Mouse (Mus musculus) midbrain, embryonic 14.5 days (tissue): ENCODE data around the gene Olfr160. TPM values are rescaled to one million over a fixed set of nuclear protein-coding genes. Genes with fewer than 3 reads are reported as not detected.

Experiments used
- ATAC-seq: fragments of 200-750 bp; cut with Nextera tagmentation; 2 replicates; pipeline ENCODE4 v1.8.0; 2017; ENCODE audit warnings: moderate number of reproducible peaks, moderate library complexity; ENCODE audit not compliant: low FRiP score, low TSS enrichment
- DNase-seq: peaks from one replicate; pipeline ENCODE4 v3.0.0-alpha.2; 2015
- H3K27ac ChIP-seq: fragments of 300-500 bp; sonication (generic); replicated peaks from 2 replicates; pipeline ENCODE4 v1.5.1; 2014; ENCODE audit warnings: mild to moderate bottlenecking, low read depth, low read length, moderate library complexity
- H3K27me3 ChIP-seq: fragments of 300-500 bp; sonication (generic); 2 replicates; pipeline ENCODE4 v1.6.1; 2014; ENCODE audit warnings: low read length, control low read depth, mixed read lengths; ENCODE audit not compliant: control insufficient read depth, insufficient read depth
- H3K36me3 ChIP-seq: fragments of 300-500 bp; sonication (generic); 2 replicates; pipeline ENCODE4 v1.6.1; 2014; ENCODE audit warnings: low read length, control low read depth; ENCODE audit not compliant: control insufficient read depth, insufficient read depth
- H3K4me1 ChIP-seq: fragments of 300-500 bp; sonication (generic); 2 replicates; pipeline ENCODE4 v1.6.1; 2014; ENCODE audit warnings: mild to moderate bottlenecking, antibody characterized with exemption, low read length, control low read depth; ENCODE audit not compliant: control insufficient read depth, insufficient read depth
- H3K4me2 ChIP-seq: fragments of 300-500 bp; sonication (generic); 2 replicates; pipeline ENCODE4 v1.6.1; 2014; ENCODE audit warnings: mild to moderate bottlenecking, low read length, moderate library complexity
- H3K4me3 ChIP-seq: fragments of 300-500 bp; sonication (generic); replicated peaks from 2 replicates; pipeline ENCODE4 v1.5.1; 2014; ENCODE audit warnings: low read depth, low read length
- H3K9ac ChIP-seq: fragments of 300-500 bp; sonication (generic); replicated peaks from 2 replicates; pipeline ENCODE4 v1.6.1; 2014; ENCODE audit warnings: mild to moderate bottlenecking, low read length, moderate library complexity
- H3K9me3 ChIP-seq: fragments of 300-500 bp; sonication (generic); 2 replicates; pipeline ENCODE4 v1.6.1; 2016; ENCODE audit warnings: low read length, control low read depth, mixed read lengths; ENCODE audit not compliant: control insufficient read depth
- WGBS: fragments of 180-500 bp; shearing (Covaris S2); extraction: QIAGEN DNeasy Blood & Tissue Kit; methylation state at CpG from one replicate; pipeline ENCODE4 v1.1.7; 2014; 5-methylcytosine and 5-hydroxymethylcytosine counted together
- polyA plus RNA-seq: library from polyadenylated mRNA; unstranded; fragments of >200 nt; fragmentation: Nextera tagmentation; extraction: Ambion mirVana; gene quantifications from 2 replicates; pipeline ENCODE4 v1.2.1, GENCODE M21; 2014

The Olfr160 gene
- polyA plus RNA-seq, 1 experiment from 2014 or later: not detected

DNA sequence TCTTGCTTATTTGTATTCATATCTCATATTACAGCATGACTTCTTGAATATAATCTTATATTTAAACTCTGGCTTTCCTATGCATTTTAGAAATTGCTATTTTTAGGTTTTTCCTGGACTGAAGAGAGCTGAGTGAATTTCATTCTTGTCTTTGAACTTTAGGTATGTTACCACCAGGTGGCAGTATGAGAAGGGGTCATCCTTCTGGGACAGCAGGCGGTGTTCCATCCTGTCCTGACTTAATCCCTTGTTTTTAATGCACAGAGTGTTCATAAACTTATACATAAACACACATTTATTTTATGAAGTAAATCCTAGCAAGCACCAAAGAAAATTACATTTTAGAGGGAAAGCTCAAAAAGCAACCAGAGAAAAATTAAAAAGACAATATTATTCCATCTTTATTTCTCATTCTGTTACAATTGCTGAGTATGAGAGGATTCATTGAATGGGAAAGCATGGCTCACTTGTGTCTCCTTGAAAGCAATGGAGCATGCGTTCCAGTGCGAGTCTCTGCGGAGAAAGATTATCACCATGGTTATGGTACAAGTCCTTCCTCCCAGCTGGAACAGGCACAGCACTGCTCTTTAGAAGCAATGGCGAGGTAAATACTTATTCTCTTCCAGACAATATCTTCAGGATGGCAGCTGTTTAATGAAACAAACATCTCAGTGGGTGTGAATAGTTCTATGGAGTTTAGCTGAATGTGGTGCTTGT lies 25.9 kb downstream of the Olfr160 start:
- no peaks in the 10 kb centered on the region for H3K4me1 ChIP-seq
- DNase-seq: peak; percentile 80
- no peak for ATAC-seq

DNA sequence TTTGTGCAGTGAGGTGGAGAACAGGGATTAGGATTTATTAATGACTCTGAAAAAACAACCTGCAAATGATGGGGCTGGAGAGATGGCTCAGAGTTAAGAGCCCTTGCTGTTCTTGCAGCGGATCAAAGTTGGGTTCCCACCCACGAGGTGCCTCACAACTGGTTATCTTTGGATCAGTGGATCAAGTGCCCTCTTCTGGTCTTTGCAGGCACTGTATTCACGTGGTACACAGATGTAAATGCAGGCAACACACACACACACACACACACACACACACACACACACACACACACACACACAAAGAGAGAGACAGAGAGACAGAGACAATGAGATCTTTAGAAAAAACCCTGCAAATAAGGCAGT lies 28.1 kb downstream of the Olfr160 start:
- WGBS: 39% methylated on average over 3 of the region's 3 CpGs
- DNase-seq: peak; percentile 40

More for the DNA sequence above, 25.9 kb downstream of the Olfr160 start:
- Histone ChIP-seq H3K27me3 (no peaks in the 10 kb centered on the region), H3K4me3 (no peak overlapping the region), H3K36me3 (no peaks in the 10 kb centered on the region), H3K9ac (no peak overlapping the region), H3K4me2 (no peak overlapping the region), H3K27ac (no peak overlapping the region), H3K9me3 (no peaks in the 10 kb centered on the region)
- WGBS: 13% methylated on average over 5 of the region's 5 CpGs

DNA sequence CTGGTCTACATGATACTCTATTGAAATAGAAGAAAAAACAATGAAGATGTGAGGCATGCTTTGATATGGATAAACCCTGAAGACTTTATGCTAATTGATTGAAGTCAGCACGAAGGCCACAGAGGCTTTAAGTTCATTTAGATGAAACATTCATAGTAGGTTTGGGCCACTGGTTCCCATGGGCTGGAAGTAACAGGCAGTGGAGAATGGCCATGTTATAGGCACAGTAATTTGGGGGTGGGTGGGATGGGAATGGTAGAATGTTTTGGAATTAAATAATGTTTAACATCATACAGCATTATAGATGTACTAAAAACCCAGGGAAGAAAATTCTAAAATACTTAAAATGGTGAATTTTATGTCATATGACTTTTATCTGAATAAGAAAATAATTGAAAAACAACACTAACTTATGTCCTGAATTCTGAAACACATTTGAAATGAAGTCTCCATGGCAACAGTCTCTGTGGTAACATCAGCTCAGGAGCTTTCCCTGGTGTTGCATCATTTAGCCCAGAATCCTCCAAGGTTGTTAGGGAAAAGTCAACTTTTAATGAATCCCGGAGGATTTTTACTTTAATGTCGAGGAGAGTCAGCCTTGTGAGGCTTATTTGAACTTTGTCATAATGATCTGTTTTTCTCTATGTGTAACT lies 28.6 kb downstream of the Olfr160 start:
- Histone ChIP-seq H3K4me2 (no peak overlapping the region), H3K4me1 (no peaks in the 10 kb centered on the region), H3K27me3 (no peaks in the 10 kb centered on the region), H3K9me3 (no peaks in the 10 kb centered on the region), H3K36me3 (no peaks in the 10 kb centered on the region), H3K4me3 (no peak overlapping the region), H3K9ac (no peak overlapping the region), H3K27ac (no peak overlapping the region)
- 59% methylated on average over 3 of the region's 3 CpGs for WGBS
- ATAC-seq: peak; percentile 43; the same call in 1 of the 2 replicates
- DNase-seq: peak; percentile 74

More for the DNA sequence above, 28.1 kb downstream of the Olfr160 start:
- ATAC-seq: peak; percentile 20; the same call in 1 of the 2 replicates
- Histone ChIP-seq H3K27ac (no peak overlapping the region), H3K27me3 (no peaks in the 10 kb centered on the region), H3K9ac (no peak overlapping the region), H3K4me1 (no peaks in the 10 kb centered on the region), H3K9me3 (no peaks in the 10 kb centered on the region), H3K4me3 (no peak overlapping the region), H3K4me2 (no peak overlapping the region), H3K36me3 (no peaks in the 10 kb centered on the region)

GRCm38 (mm10) chr9:37681123-37681522 lies 34.9 kb downstream of the Olfr160 start:
- no peaks in the 10 kb centered on the region for H3K36me3 ChIP-seq
- H3K9me3 ChIP-seq: no peaks in the 10 kb centered on the region
- H3K9ac ChIP-seq: no peak overlapping the region
- WGBS: 90% methylated on average over 1 of the region's 1 CpGs
- ATAC-seq: no peak
- no peak overlapping the region for H3K27ac ChIP-seq
- DNase-seq: no peak
- no peaks in the 10 kb centered on the region for H3K27me3 ChIP-seq
- no peaks in the 10 kb centered on the region for H3K4me1 ChIP-seq
- no peak overlapping the region for H3K4me3 ChIP-seq
- no peak overlapping the region for H3K4me2 ChIP-seq

- H3K9ac ChIP-seq: no peak overlapping the region
- ATAC-seq (no peak), DNase-seq (no peak)
- WGBS: 89% methylated on average over 4 of the region's 4 CpGs
- no peak overlapping the region for H3K27ac ChIP-seq
- H3K4me1 ChIP-seq: no peaks in the 10 kb centered on the region
- H3K4me2 ChIP-seq: no peak overlapping the region
- no peak overlapping the region for H3K4me3 ChIP-seq
- H3K9me3 ChIP-seq: no peaks in the 10 kb centered on the region
- H3K36me3 ChIP-seq: no peaks in the 10 kb centered on the region
- no peaks in the 10 kb centered on the region for H3K27me3 ChIP-seq
Observed at GRCm38 (mm10) chr9:37675287-37675686, 40.8 kb downstream of the Olfr160 start.

DNA sequence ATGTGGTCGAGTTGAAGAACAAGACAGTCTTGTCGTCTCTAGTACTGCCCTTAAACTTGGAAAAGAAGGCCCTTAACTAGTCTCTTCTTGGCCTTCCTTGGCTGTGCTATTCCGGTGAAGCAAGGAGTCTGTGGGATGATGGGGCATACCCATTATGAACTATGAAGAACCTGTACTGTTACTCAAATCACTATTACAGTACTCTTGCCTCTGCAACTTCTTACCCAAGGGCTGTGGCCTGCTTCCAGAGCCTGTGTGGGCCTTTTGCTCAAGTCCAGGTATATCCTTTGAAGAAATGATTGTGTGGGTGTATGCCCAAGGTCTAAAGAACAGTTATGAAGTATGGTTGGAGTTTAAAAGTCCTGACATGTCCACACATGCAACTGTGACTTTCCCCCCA lies 45.8 kb downstream of the Olfr160 start:
- WGBS: 93% methylated on average over 3 of the region's 3 CpGs
- H3K9ac ChIP-seq: no peak overlapping the region
- no peak for ATAC-seq

DNA sequence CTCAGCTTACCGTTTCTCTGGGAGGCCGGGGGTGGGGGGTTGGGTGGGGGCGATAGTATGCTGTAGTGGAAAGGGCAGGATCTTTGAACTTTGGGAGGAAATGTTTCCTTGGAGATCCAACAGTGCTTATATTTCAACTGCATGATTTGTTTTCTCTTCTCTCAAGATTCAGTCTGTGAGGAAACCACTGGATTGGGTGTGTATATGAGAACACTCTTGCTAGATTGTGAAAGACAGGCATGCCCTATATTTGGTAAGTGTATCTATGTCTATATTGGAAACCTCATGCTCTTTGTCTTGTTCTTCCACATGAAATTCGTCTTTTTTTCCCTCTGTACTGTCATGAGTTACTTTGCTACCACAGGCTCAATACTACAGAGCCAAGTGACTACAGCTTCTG lies 46.4 kb downstream of the Olfr160 start:
- H3K27ac ChIP-seq: no peak overlapping the region
- H3K9ac ChIP-seq: no peak overlapping the region
- no peaks in the 10 kb centered on the region for H3K27me3 ChIP-seq
- no peaks in the 10 kb centered on the region for H3K4me1 ChIP-seq
- DNase-seq: no peak
- no peaks in the 10 kb centered on the region for H3K9me3 ChIP-seq
- ATAC-seq: no peak
- H3K36me3 ChIP-seq: no peaks in the 10 kb centered on the region
- 83% methylated on average over 4 of the region's 4 CpGs for WGBS
- no peak overlapping the region for H3K4me2 ChIP-seq
- H3K4me3 ChIP-seq: no peak overlapping the region

More for the DNA sequence above, 45.8 kb downstream of the Olfr160 start:
- no peaks in the 10 kb centered on the region for H3K4me1 ChIP-seq
- no peak overlapping the region for H3K4me3 ChIP-seq
- H3K4me2 ChIP-seq: no peak overlapping the region
- H3K9me3 ChIP-seq: no peaks in the 10 kb centered on the region
- no peaks in the 10 kb centered on the region for H3K27me3 ChIP-seq
- no peaks in the 10 kb centered on the region for H3K36me3 ChIP-seq
- no peak overlapping the region for H3K27ac ChIP-seq
- no peak for DNase-seq

DNA sequence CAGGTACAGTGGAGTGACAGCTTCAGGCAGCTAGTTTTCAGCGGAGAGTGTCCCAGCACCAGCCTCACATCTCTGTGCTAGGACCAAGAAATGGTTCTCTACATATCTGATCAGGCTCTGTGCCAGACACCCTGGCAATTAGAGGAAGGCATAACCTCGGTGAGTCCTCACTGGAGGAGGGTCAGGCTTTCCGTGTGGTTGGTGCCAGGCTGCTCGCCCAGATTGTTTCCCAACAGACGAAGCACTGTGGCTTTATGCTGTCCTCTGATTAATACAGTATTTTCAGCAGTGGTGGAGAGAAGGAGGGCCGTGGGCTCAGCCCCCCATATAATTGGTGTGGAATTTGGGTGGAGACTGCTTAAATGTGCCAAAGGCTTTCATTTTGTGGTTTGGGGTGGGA lies 46.9 kb downstream of the Olfr160 start, which contains the start of gene Panx3:
Gene Panx3, minus strand, starts transcription at position 121 of the 400 bp plus-strand sequence.
- no peak within 1 kb of the TSS for H3K9ac ChIP-seq
- 76% methylated on average over 6 of the region's 6 CpGs for WGBS
- no peak within 1 kb of the TSS for H3K4me2 ChIP-seq
- no peak within 1 kb of the TSS for H3K4me3 ChIP-seq
- no peaks in the 10 kb centered on the region for H3K27me3 ChIP-seq
- H3K36me3 ChIP-seq: no peaks in the 10 kb centered on the region
- no peaks in the 10 kb centered on the region for H3K9me3 ChIP-seq
- ATAC-seq (no peak), DNase-seq (no peak)
- no peak within 1 kb of the TSS for H3K27ac ChIP-seq
- no peaks in the 10 kb centered on the region for H3K4me1 ChIP-seq

DNA sequence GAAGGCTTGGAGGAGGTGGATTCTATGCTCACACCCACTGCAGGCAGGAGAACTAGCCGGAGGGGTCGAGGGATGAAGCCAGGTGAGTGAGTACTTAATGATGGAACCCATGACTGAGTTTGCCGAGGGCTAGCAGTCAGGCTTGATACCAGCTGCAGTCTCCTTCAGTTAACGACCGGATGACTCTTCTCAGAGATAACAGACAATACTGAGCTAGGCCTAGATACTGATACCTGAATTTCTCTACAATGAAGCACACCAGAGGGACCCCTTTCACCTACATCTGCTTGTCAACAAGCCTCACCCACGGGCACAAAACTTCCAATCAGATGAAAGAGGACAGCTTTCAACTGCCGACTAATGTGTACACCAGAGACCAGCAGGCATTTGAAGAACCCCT lies 50.0 kb downstream of the Olfr160 start:
- no peaks in the 10 kb centered on the region for H3K27me3 ChIP-seq
- no peak overlapping the region for H3K4me2 ChIP-seq
- no peak overlapping the region for H3K27ac ChIP-seq
- H3K4me3 ChIP-seq: no peak overlapping the region
- H3K4me1 ChIP-seq: no peaks in the 10 kb centered on the region
- DNase-seq (no peak), ATAC-seq (no peak)
- 84% methylated on average over 7 of the region's 7 CpGs for WGBS
- no peaks in the 10 kb centered on the region for H3K9me3 ChIP-seq
- H3K36me3 ChIP-seq: no peaks in the 10 kb centered on the region
- H3K9ac ChIP-seq: no peak overlapping the region
